Mouse (Mus musculus) embryonic facial prominence, embryonic 13.5 days (tissue): ENCODE measurements around the gene Rabgef1. TPM values are rescaled to one million over a fixed set of nuclear protein-coding genes. Genes with fewer than 3 reads are reported as not detected.
A peak's percentile ranks its signal among the peaks of the same experiment; 100 is the strongest.
"Not testable (repeated sequence)": the region's sequence is repeated elsewhere in the genome, so short reads cannot be mapped to it uniquely, and the experiment has no call there.

Experiments used
- ATAC-seq: fragments of 200-750 bp; cut with Nextera tagmentation; 2 replicates; pipeline ENCODE4 v1.8.0; 2017; ENCODE audit warnings: low read depth; ENCODE audit not compliant: insufficient number of reproducible peaks, insufficient read depth, low FRiP score, low TSS enrichment
- H3K27ac ChIP-seq: fragments of 300-500 bp; sonication (generic); 2 replicates; pipeline ENCODE4 v1.5.1; 2015; ENCODE audit warnings: moderate library complexity, mild to moderate bottlenecking, inconsistent platforms
- H3K27me3 ChIP-seq: fragments of 300-500 bp; sonication (generic); 2 replicates; pipeline ENCODE4 v1.6.1; 2015; ENCODE audit warnings: mild to moderate bottlenecking, inconsistent platforms
- H3K36me3 ChIP-seq: fragments of 300-500 bp; sonication (generic); 2 replicates; pipeline ENCODE4 v1.6.1; 2015; ENCODE audit warnings: mild to moderate bottlenecking, inconsistent platforms
- H3K4me1 ChIP-seq: fragments of 300-500 bp; sonication (generic); 2 replicates; pipeline ENCODE4 v1.6.1; 2015; ENCODE audit warnings: inconsistent platforms
- H3K4me2 ChIP-seq: fragments of 300-500 bp; sonication (generic); 2 replicates; pipeline ENCODE4 v1.6.1; 2015; ENCODE audit warnings: moderate library complexity, mild to moderate bottlenecking, inconsistent platforms
- H3K4me3 ChIP-seq: fragments of 300-500 bp; sonication (generic); 2 replicates; pipeline ENCODE4 v1.5.1; 2015; ENCODE audit warnings: mild to moderate bottlenecking, inconsistent platforms
- H3K9ac ChIP-seq: fragments of 300-500 bp; sonication (generic); 2 replicates; pipeline ENCODE4 v1.6.1; 2015; ENCODE audit warnings: mild to moderate bottlenecking, inconsistent platforms
- H3K9me3 ChIP-seq: fragments of 300-500 bp; sonication (generic); 2 replicates; pipeline ENCODE4 v1.6.1; 2016; ENCODE audit warnings: inconsistent platforms
- WGBS: fragments of 180-500 bp; shearing (Covaris S2); methylation state at CpG from one replicate; pipeline ENCODE4 v1.1.7; 2015; ENCODE audit warnings: mixed read lengths; 5-methylcytosine and 5-hydroxymethylcytosine counted together
- polyA plus RNA-seq: library from polyadenylated mRNA; unstranded; fragments of >200 nt; fragmentation: Nextera tagmentation; extraction: Ambion mirVana; gene quantifications from 2 replicates; pipeline ENCODE4 v1.2.1, GENCODE M21; 2015

Rabgef1 gene
- polyA plus RNA-seq, 1 experiment from 2014 or later: 25.8 TPM

DNA sequence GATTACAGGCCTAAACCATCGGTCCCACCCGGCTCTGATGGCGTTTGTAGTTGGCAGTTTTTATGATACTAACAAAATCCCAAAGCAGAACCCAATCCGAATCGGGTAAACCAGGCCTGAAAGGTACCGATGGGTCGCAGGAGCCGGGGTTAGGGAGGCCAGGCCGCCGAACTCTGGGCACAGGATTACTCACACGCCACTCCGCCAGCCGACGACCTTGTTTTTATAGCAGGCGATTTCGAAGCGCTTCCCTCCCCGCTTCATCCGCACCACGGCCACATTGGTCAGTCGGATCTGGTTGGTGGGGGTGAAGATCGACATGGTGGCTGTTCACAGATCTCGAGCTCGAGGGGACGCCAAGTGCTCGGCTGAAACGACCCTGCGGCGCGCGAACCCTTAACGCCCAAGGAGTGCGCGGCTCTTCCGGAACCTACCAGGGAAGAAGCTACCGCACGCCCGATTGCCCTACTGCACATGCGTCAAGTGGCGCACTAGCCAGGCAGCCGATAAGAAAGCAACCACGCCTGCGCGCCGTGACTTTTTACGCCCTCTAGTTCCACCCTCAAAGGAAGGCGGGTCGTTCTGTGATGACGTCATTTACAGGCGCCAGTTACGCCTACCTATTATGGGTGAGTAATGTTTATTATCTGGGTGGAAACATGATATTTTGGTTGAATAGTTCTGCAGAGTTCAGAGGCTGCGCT is 83.6 kb downstream of the Rabgef1 start, which contains the start of the genes Sbds and Tyw1:
Gene Sbds, minus strand, starts transcription at position 514 of the 704 bp plus-strand sequence.
Gene Tyw1, plus strand, starts transcription at position 603 of the 704 bp plus-strand sequence.
- Histone ChIP-seq H3K36me3 (peaks cover 32% of the 10 kb centered on the region), H3K4me1 (peaks cover 23% of the 10 kb centered on the region), H3K4me2 (peak within 1 kb of the TSS; percentile 79), H3K4me3 (peak within 1 kb of the TSS; percentile 74), H3K27me3 (no peaks in the 10 kb centered on the region), H3K27ac (peak within 1 kb of the TSS; percentile 86), H3K9me3 (no peaks in the 10 kb centered on the region), H3K9ac (peak within 1 kb of the TSS; percentile 89)
- ATAC-seq: peak; percentile 83
- WGBS: under 1% methylated on average over 52 of the region's 52 CpGs

DNA sequence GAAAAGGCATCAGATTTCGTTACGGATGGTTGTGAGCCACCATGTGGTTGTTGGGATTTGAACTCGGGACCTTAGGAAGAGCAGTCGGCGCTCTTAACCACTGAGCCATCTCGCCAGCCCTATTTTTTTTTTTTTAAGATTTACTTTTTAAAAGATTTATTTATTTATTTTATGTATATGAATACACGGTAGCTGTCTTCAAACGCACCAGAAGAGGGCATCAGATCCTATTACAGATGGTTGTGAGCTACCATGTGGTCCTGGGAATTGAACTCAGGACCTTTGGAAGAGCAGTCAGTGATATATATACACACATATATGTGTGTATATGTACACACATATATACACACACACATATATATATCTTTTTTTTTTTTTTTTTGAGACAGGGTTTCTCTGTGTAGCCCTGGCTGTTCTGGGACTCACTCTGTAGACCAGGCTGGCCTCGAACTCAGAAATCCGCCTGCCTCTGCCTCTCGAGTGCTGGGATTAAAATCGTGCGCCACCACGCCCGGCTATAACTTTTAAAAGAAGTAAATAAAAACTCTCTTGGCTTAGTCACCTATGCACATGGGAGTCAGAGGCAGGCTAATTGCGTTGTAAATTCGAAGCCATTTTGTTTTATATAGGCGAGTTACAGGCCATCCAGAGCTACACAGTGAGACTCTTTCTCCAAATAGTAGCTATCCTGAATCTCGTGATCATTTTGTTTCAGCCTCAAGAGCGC is 84.4 kb downstream of the Rabgef1 start:
- H3K9me3 ChIP-seq, H3K9ac ChIP-seq, ATAC-seq, H3K27me3 ChIP-seq: not testable (repeated sequence)
- Histone ChIP-seq H3K4me1 (peaks cover 23% of the 10 kb centered on the region), H3K36me3 (peaks cover 24% of the 10 kb centered on the region), H3K4me3 (peak overlapping the region; percentile 74), H3K4me2 (peak overlapping the region; percentile 79), H3K27ac (peak overlapping the region; percentile 64)
- WGBS: 32% methylated on average over 20 of the region's 20 CpGs

DNA sequence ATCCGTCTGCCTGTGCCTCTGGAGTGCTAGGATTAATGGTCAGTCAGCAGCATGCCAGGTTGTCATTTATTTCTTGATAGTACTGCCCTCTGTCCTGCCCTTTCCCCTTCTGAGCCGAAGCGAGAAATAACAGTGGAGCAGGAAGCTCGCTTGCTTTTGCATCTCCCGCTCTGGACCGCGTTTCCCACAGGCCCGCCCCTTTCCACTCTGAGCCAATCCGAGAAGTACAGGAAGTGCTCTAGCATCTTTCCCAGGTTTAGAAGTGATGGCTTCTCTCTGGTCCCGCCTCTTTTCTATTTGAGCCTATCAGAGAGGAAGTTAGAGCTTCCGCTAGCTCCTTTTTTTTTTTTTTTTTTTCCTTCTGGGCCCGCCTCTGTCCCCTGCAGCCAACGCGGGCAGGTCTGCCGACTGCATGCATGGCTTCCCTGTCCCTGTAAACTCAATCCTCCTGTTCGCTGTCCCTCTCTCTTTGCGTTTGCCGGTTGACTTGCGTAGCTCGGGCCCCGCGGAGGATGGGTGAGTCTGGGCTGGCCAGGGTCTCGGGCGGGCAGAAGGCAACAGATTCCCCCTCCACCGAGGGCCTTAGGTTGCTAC is 85.2 kb downstream of the Rabgef1 start:
- peak; percentile 91 for ATAC-seq
- Histone ChIP-seq H3K9me3 (no peaks in the 10 kb centered on the region), H3K4me1 (peaks cover 23% of the 10 kb centered on the region), H3K27me3 (no peaks in the 10 kb centered on the region), H3K4me2 (peak overlapping the region; percentile 79), H3K4me3 (peak overlapping the region; percentile 71), H3K27ac (peak overlapping the region; percentile 88), H3K9ac (peak overlapping the region; percentile 82), H3K36me3 (peaks cover 21% of the 10 kb centered on the region)
- WGBS: under 1% methylated on average over 25 of the region's 25 CpGs

DNA sequence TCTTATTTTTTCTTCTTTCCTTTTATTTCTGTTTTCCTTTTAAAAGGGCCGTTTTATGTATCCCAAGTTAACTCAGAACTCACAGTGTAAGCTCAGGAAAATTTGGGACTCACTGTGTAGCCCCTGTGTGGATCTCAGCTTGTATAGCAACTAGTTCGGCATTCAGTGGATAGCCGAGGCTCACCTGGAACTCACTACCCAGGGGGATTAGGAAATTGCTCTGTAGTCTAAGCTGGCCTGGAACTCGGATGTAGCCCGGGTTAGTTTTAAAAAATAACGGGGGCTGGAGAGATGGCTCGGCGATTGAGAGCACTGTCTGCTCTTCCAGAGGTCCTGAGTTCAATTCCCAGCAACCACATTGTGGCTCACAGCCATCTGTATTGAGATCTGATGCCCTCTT is 85.7 kb downstream of the Rabgef1 start:
- WGBS: 9% methylated on average over 8 of the region's 8 CpGs
- H3K27me3 ChIP-seq: no peaks in the 10 kb centered on the region

DNA sequence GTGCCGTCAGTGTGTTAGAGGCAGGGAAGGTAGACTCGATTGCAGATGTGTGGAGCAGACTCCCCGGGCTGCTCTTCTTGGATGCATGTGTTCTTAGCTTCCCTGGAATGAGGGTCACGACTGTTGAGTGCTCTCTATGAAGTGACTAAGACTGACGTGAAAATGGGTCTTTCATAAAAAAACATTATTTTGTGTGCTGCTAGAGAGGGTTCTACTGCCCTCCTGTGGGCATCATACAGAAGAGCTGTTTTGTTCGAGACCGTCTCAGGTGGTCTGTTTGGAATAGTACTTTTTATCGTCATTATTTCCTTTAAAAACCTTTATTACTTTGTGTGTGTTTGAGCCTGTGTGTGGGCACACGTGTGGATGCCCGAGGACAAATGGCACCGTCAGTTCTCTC is 91.9 kb downstream of the Rabgef1 start:
- H3K27me3 ChIP-seq: no peaks in the 10 kb centered on the region
- no peak overlapping the region for H3K4me2 ChIP-seq
- H3K4me1 ChIP-seq: no peaks in the 10 kb centered on the region
- H3K4me3 ChIP-seq: no peak overlapping the region
- H3K9ac ChIP-seq: no peak overlapping the region; the same call in 1 of the 2 replicates
- no peak overlapping the region for H3K27ac ChIP-seq
- WGBS: 73% methylated on average over 11 of the region's 11 CpGs
- ATAC-seq: no peak
- H3K36me3 ChIP-seq: peaks cover 48% of the 10 kb centered on the region
- no peaks in the 10 kb centered on the region for H3K9me3 ChIP-seq

More for the DNA sequence above, 85.7 kb downstream of the Rabgef1 start:
- peak overlapping the region; percentile 71 for H3K4me3 ChIP-seq
- H3K4me1 ChIP-seq: peaks cover 23% of the 10 kb centered on the region
- no peaks in the 10 kb centered on the region for H3K9me3 ChIP-seq
- no peak for ATAC-seq
- peak overlapping the region; percentile 79 for H3K4me2 ChIP-seq
- peaks cover 19% of the 10 kb centered on the region for H3K36me3 ChIP-seq
- H3K27ac ChIP-seq: peak overlapping the region; percentile 88
- H3K9ac ChIP-seq: peak overlapping the region; percentile 82

Other genes with a start within 250 kb of the Rabgef1 start
- gene Vkorc1l1, start 229.8 kb upstream of the Rabgef1 start, polyA plus RNA-seq: 27.6 and 27.7 TPM in 2 replicates
- gene Gusb, start 168.7 kb upstream of the Rabgef1 start, polyA plus RNA-seq: 38.2 and 43.4 TPM in 2 replicates
- gene Asl, start 142.6 kb upstream of the Rabgef1 start, polyA plus RNA-seq: 21.8 and 24.8 TPM in 2 replicates
- gene Crcp, start 142.5 kb upstream of the Rabgef1 start, polyA plus RNA-seq: 44.8 and 47.1 TPM in 2 replicates
- 87.3 and 98.5 TPM in 2 replicates for gene Tpst1, start 98.5 kb upstream of the Rabgef1 start, polyA plus RNA-seq
- gene Kctd7, start 26.9 kb upstream of the Rabgef1 start, polyA plus RNA-seq: 6.1 and 7.2 TPM in 2 replicates
- 31.8 and 33.3 TPM in 2 replicates for gene Tmem248, start 45.3 kb downstream of the Rabgef1 start, polyA plus RNA-seq
- 66.5 and 68.9 TPM in 2 replicates for gene Sbds, start 83.7 kb downstream of the Rabgef1 start, polyA plus RNA-seq
- 26.6 and 27.1 TPM in 2 replicates for gene Tyw1, start 83.8 kb downstream of the Rabgef1 start, polyA plus RNA-seq
- gene Caln1, start 197.7 kb downstream of the Rabgef1 start, polyA plus RNA-seq: 2.7 and 4.7 TPM in 2 replicates
- gene A330070K13Rik, start 212.8 kb downstream of the Rabgef1 start, polyA plus RNA-seq: not detected in 2 replicates